Mouse (Mus musculus): ENCODE data around the gene Tex14.

Tex14 gene

GRCm38 (mm10) chr11:87571361-87571950 is 166.6 kb downstream of the Tex14 start:
- no peak for DNase-seq (ENCODE audit: low read depth)

GRCm38 (mm10) chr11:87573751-87574150 is 168.9 kb downstream of the Tex14 start:
- no peak for DNase-seq (ENCODE audit: low read depth)

- DNase-seq (ENCODE audit: low read depth) = no peak
These were observed 169.8 kb downstream of the Tex14 start for GRCm38 (mm10) chr11:87574520-87575180.

- no peak for DNase-seq (ENCODE audit: low read depth)
These were observed 172.9 kb downstream of the Tex14 start for GRCm38 (mm10) chr11:87577601-87578248.

- no peak for DNase-seq (ENCODE audit: low read depth)
These were observed 173.5 kb downstream of the Tex14 start for GRCm38 (mm10) chr11:87578249-87578962.

GRCm38 (mm10) chr11:87578963-87579601 is 174.2 kb downstream of the Tex14 start:
- DNase-seq (ENCODE audit: low read depth) = no peak

GRCm38 (mm10) chr11:87579713-87580112 is 174.8 kb downstream of the Tex14 start:
- no peak for DNase-seq (ENCODE audit: low read depth)

GRCm38 (mm10) chr11:87580543-87581085 is 175.7 kb downstream of the Tex14 start:
- DNase-seq (ENCODE audit: low read depth) = no peak

- no peak for DNase-seq (ENCODE audit: low read depth)
These were observed 176.4 kb downstream of the Tex14 start for GRCm38 (mm10) chr11:87581161-87581865.

- DNase-seq (ENCODE audit: low read depth) = no peak
These were observed 177.3 kb downstream of the Tex14 start for GRCm38 (mm10) chr11:87581933-87582710.

- no peak for DNase-seq (ENCODE audit: low read depth)
These were observed 178.6 kb downstream of the Tex14 start for GRCm38 (mm10) chr11:87583291-87584034.

GRCm38 (mm10) chr11:87584711-87585505 is 180.0 kb downstream of the Tex14 start:
- no peak for DNase-seq (ENCODE audit: low read depth)

GRCm38 (mm10) chr11:87587211-87587874 is 182.5 kb downstream of the Tex14 start:
- DNase-seq (ENCODE audit: low read depth) = no peak

GRCm38 (mm10) chr11:87589605-87590004 is 184.7 kb downstream of the Tex14 start:
- DNase-seq (ENCODE audit: low read depth) = no peak

GRCm38 (mm10) chr11:87590841-87591525 is 186.1 kb downstream of the Tex14 start:
- DNase-seq (ENCODE audit: low read depth) = no peak

GRCm38 (mm10) chr11:87591526-87592353 is 186.9 kb downstream of the Tex14 start, which contains the start of gene Mtmr4:
Gene Mtmr4, plus strand, starts transcription at chr11:87592162.
- DNase-seq (ENCODE audit: low read depth) = peak; percentile 97

- DNase-seq (ENCODE audit: low read depth) = no peak
These were observed 187.5 kb downstream of the Tex14 start for GRCm38 (mm10) chr11:87592354-87592695.
